Comparison of ENCODE assay signal across 8 mouse cellular contexts in genomic region chr17:64331898-64332769, GRCm38 (mm10). TPM values are rescaled to one million over a fixed set of nuclear protein-coding genes. Genes with fewer than 3 reads are reported as not detected.
DNase-seq lines count a peak whose midpoint lies in the region; ATAC-seq and TF ChIP-seq lines count a peak whose summit lies in the region.

Gene Pja2, minus strand, starts transcription at chr17:64331916.

- peak; percentile 93 for ATAC-seq in activated CD4-positive, CD25-positive, alpha-beta regulatory T cell, adult 4 months

- peak within 1 kb of the TSS; percentile 69 for H3K4me3 ChIP-seq in cortical plate, adult 2 months (ENCODE audit: insufficient read depth, low read length)
- H3K4me3 ChIP-seq in megakaryocyte, embryonic 14.5 days (replicated peaks) = peak within 1 kb of the TSS; percentile 99

- peak; percentile 99 to 100 for DNase-seq in gastrocnemius, adult 8-10 months (ENCODE audit: low spot score in 2 of 2)
- DNase-seq in hindlimb bud, embryonic 11.5 days (ENCODE audit: extremely low spot score, low read depth, low spot score) = peak; percentile 96
- peak; percentile 97 to 100 for DNase-seq in left cerebral cortex, adult 8-10 months (ENCODE audit: low spot score in 2 of 2)
- peak; percentile 100 for DNase-seq in right cerebral cortex, postnatal 10 days (ENCODE audit: low spot score in 2 of 2)
- DNase-seq in urinary bladder, postnatal 25 days (ENCODE audit: low spot score) = peak; percentile 99

- peak within 1 kb of the TSS; percentile 95 for H3K27ac ChIP-seq in cortical plate, adult 2 months (ENCODE audit: insufficient read depth, low read length)

- peaks cover 11% of the 10 kb centered on the region for H3K36me3 ChIP-seq in megakaryocyte, embryonic 14.5 days (replicated peaks; ENCODE audit: low read length)

- no peak for TF ChIP-seq CTCF in cortical plate, adult 2 months (IDR thresholded peaks at IDR 0.05; ENCODE audit: extremely low read depth, insufficient read depth, low read length)

- H3K4me1 ChIP-seq in cortical plate, adult 2 months (ENCODE audit: control insufficient read depth, insufficient read depth, low read length) = peaks cover 2% of the 10 kb centered on the region; the same call in 1 of the 2 replicates
- H3K4me1 ChIP-seq in megakaryocyte, embryonic 14.5 days = peaks cover 39% of the 10 kb centered on the region

- H3K27me3 ChIP-seq in megakaryocyte, embryonic 14.5 days (replicated peaks) = no peaks in the 10 kb centered on the region

- peak; percentile 94 for TF ChIP-seq POLR2A in cortical plate, adult 2 months (IDR thresholded peaks at IDR 0.05; ENCODE audit: extremely low read depth, insufficient read depth, low read length)

- no peaks in the 10 kb centered on the region for H3K9me3 ChIP-seq in megakaryocyte, embryonic 14.5 days

RNA-seq across cellular contexts. Expression of gene Pja2, which starts in this region (rescaled TPM):
- 10 to 100 TPM; 23.8 to 27.9 TPM for polyA plus RNA-seq in activated CD4-positive, CD25-positive, alpha-beta regulatory T cell, adult 4 months (2017; shearing (Covaris generic))
- 166 and 168 TPM in 2 replicates for polyA plus RNA-seq in cortical plate, adult 2 months (2012; rRNA removed)
- total RNA-seq in gastrocnemius, adult 8-10 months (2022) = 100 to 1,000 TPM; 104 to 122 (median 111) TPM
- 100 to 1,000 TPM; 407 to 469 (median 441) TPM for total RNA-seq in left cerebral cortex, adult 8-10 months (2022)
- polyA plus RNA-seq in megakaryocyte, embryonic 14.5 days (2012; ENCODE audit: insufficient read depth, low replicate concordance) = 1.4 TPM in 1 of 2 replicates, not detected in the other

Comparison
In these comparisons a context has a peak if more than half of its experiments do, and no peak if none do; other contexts are left out.
1. Peak in every context shown above with its lines: DNase-seq, ATAC-seq, H3K4me3 ChIP-seq and H3K27ac ChIP-seq.
2. RNA of gene Pja2 (polyA plus RNA-seq): 166 to 168 TPM in cortical plate, adult 2 months and 23.8 to 27.9 TPM in activated CD4-positive, CD25-positive, alpha-beta regulatory T cell, adult 4 months; 1.4 TPM in megakaryocyte, embryonic 14.5 days; every median in the first group is over 10 times any median in the second.